Mouse (Mus musculus): Measurements from ENCODE around the gene Ceacam15. TPM values are rescaled to one million over a fixed set of nuclear protein-coding genes. Genes with fewer than 3 reads are reported as not detected.

The Ceacam15 gene
- polyA plus RNA-seq, 2 experiments = not detected

DNA sequence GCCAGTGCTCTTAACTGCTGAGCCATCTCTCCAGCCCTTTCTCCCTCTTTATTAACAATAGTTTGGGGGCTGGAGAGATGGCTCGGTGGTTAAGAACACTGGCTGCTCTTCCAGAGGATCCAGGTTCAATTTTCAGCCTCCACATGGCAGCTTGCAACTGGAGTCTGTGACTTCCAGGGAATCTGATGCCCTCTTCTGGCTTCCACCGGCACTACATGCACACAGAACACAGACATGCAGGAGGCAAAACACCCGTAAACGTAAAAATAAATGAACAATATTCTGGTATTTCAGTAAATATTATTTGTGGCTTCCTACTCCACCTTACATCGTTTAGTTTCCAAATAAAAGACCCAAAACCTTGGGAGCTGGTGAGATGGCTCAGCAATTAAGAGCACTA lies 35.1 kb upstream of the Ceacam15 start:
- no peaks in the 10 kb centered on the region for H3K9me3 ChIP-seq (ENCODE audit: control insufficient read depth, low read length)
- no peak overlapping the region for H3K9ac ChIP-seq (ENCODE audit: low read depth, low read length, severe bottlenecking)
- no peak overlapping the region for H3K27ac ChIP-seq (replicated peaks; ENCODE audit: low read depth, low read length)
- no peaks in the 10 kb centered on the region for H3K27me3 ChIP-seq (ENCODE audit: control insufficient read depth, insufficient read depth, low read length)
- no peak for ATAC-seq (ENCODE audit: low FRiP score, low read depth)
- peaks cover 11% of the 10 kb centered on the region; the same call in 1 of the 2 replicates for H3K4me1 ChIP-seq (ENCODE audit: control insufficient read depth, insufficient read depth, low read length)
- 79% methylated on average over 5 of the region's 5 CpGs for WGBS
- no peaks in the 10 kb centered on the region for H3K36me3 ChIP-seq (ENCODE audit: control insufficient read depth, insufficient read depth, low read length)
- no peak for DNase-seq (ENCODE audit: low spot score)
- no peak overlapping the region for H3K4me2 ChIP-seq (replicated peaks; ENCODE audit: low read depth, low read length, severe bottlenecking)
- no peak overlapping the region for H3K4me3 ChIP-seq (replicated peaks; ENCODE audit: low read length)
- TF ChIP-seq POLR2A (IDR thresholded peaks at IDR 0.05; ENCODE audit: borderline replicate concordance, extremely low read depth, insufficient read depth, insufficient read length) = no peak

DNA sequence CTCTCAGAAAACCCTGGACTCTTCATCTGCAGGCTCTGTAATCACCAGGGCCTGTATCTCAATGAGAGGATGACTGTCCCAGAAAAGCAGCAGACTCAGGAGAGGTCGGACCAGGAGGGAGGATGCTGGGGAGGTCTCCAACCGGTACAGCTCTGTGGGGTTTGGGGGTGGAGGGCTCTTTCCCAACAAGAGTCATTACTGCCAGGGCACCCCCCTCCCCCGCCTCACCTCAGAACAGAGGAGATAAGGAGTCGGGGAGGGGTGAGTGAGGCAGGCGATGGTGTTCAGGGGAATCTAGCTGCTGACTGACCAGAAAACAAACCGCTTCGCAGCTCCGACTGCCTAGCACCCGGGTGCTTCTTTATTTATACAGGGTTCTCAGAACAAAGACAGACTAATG lies 32.7 kb upstream of the Ceacam15 start:
- ATAC-seq (ENCODE audit: low FRiP score, low read depth) (no peak), DNase-seq (ENCODE audit: low spot score) (no peak)
- WGBS = 34% methylated on average over 9 of the region's 9 CpGs
- no peak for TF ChIP-seq POLR2A (IDR thresholded peaks at IDR 0.05; ENCODE audit: borderline replicate concordance, extremely low read depth, insufficient read depth, insufficient read length)
- H3K27me3 ChIP-seq (ENCODE audit: control insufficient read depth, insufficient read depth, low read length) = no peaks in the 10 kb centered on the region
- H3K4me1 ChIP-seq (ENCODE audit: control insufficient read depth, insufficient read depth, low read length) = peaks cover 11% of the 10 kb centered on the region; the same call in 1 of the 2 replicates
- no peak overlapping the region for H3K4me2 ChIP-seq (replicated peaks; ENCODE audit: low read depth, low read length, severe bottlenecking)
- H3K4me3 ChIP-seq (replicated peaks; ENCODE audit: low read length) = no peak overlapping the region
- no peak overlapping the region for H3K27ac ChIP-seq (replicated peaks; ENCODE audit: low read depth, low read length)
- H3K9me3 ChIP-seq (ENCODE audit: control insufficient read depth, low read length) = no peaks in the 10 kb centered on the region
- no peaks in the 10 kb centered on the region for H3K36me3 ChIP-seq (ENCODE audit: control insufficient read depth, insufficient read depth, low read length)
- no peak overlapping the region for H3K9ac ChIP-seq (ENCODE audit: low read depth, low read length, severe bottlenecking)

DNA sequence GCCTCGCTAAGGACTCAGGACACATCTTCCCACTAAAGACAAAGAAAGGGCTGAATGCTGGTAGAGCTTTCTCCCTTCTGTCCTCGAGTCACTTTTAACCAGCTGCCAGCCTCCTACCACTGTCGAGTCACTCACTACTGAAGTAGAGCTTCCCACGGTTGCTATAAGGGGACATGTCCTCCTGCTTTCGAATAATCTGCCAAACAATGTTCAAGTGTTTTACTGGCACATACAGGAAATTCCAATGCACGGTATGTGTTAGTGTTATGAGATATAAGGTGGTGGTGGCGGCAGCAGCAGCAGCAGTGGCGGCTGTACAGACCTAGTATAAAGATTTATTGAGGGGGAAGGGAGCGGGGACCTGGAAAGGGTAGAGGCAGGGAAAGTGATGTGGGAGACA lies 30.9 kb upstream of the Ceacam15 start:
- Histone ChIP-seq H3K4me2 (replicated peaks; ENCODE audit: low read depth, low read length, severe bottlenecking) (no peak overlapping the region), H3K4me1 (ENCODE audit: control insufficient read depth, insufficient read depth, low read length) (peaks cover 11% of the 10 kb centered on the region; the same call in 1 of the 2 replicates), H3K27me3 (ENCODE audit: control insufficient read depth, insufficient read depth, low read length) (no peaks in the 10 kb centered on the region), H3K9me3 (ENCODE audit: control insufficient read depth, low read length) (no peaks in the 10 kb centered on the region), H3K4me3 (replicated peaks; ENCODE audit: low read length) (no peak overlapping the region), H3K9ac (ENCODE audit: low read depth, low read length, severe bottlenecking) (no peak overlapping the region), H3K27ac (replicated peaks; ENCODE audit: low read depth, low read length) (0 out of 2 replicates have a peak overlapping the region, but pooled peaks have one; percentile 19), H3K36me3 (ENCODE audit: control insufficient read depth, insufficient read depth, low read length) (no peaks in the 10 kb centered on the region)
- DNase-seq (ENCODE audit: low spot score) (no peak), ATAC-seq (ENCODE audit: low FRiP score, low read depth) (no peak)
- TF ChIP-seq POLR2A (IDR thresholded peaks at IDR 0.05; ENCODE audit: borderline replicate concordance, extremely low read depth, insufficient read depth, insufficient read length) = no peak
- 16% methylated on average over 9 of the region's 9 CpGs for WGBS

DNA sequence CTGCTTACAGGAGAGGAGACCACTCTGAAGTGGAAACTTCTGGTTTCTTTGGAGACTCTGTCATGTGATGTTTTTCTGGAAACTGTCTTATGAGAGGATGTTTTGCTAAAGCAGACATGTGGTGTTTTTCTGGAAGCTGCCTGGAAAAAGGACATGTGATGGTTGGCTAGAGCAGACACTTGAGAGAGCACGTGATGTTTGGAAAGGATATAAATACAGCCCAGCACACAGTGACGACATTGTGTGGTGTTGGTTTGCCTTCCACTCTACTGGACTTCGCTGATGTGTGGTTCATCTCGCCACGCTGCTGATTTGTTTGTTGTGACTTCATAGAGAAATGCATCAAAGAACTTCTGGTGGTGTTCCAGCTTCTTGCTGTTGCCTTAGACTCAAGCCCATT lies 25.1 kb upstream of the Ceacam15 start:
- no peak for TF ChIP-seq POLR2A (IDR thresholded peaks at IDR 0.05; ENCODE audit: borderline replicate concordance, extremely low read depth, insufficient read depth, insufficient read length)
- Histone ChIP-seq H3K27me3 (ENCODE audit: control insufficient read depth, insufficient read depth, low read length) (no peaks in the 10 kb centered on the region), H3K9me3 (ENCODE audit: control insufficient read depth, low read length) (no peaks in the 10 kb centered on the region), H3K9ac (ENCODE audit: low read depth, low read length, severe bottlenecking) (no peak overlapping the region), H3K4me3 (replicated peaks; ENCODE audit: low read length) (no peak overlapping the region), H3K4me1 (ENCODE audit: control insufficient read depth, insufficient read depth, low read length) (no peaks in the 10 kb centered on the region), H3K27ac (replicated peaks; ENCODE audit: low read depth, low read length) (no peak overlapping the region), H3K4me2 (replicated peaks; ENCODE audit: low read depth, low read length, severe bottlenecking) (no peak overlapping the region), H3K36me3 (ENCODE audit: control insufficient read depth, insufficient read depth, low read length) (no peaks in the 10 kb centered on the region)
- DNase-seq (ENCODE audit: low spot score) (no peak), ATAC-seq (ENCODE audit: low FRiP score, low read depth) (no peak)
- WGBS = 79% methylated on average over 5 of the region's 5 CpGs

DNA sequence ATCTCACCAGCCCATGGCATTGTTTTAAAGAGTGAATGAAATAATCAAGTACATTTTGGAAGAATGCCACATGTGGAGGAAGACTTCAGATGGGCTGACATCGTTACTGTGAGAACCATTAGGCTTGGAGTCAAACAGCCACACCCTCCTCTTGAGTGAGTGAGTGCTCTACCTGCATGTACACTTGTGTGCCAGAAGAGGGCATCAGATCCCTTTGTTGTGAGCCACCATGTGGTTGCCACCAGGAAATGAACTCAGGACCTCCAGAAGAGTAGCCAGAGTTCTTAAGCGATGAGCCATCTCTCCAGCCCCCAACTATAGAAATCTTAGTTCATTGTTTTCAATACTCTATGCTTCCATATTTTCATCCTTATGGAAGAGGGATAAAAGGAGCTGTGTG lies 23.5 kb upstream of the Ceacam15 start:
- Histone ChIP-seq H3K27ac (replicated peaks; ENCODE audit: low read depth, low read length) (no peak overlapping the region), H3K27me3 (ENCODE audit: control insufficient read depth, insufficient read depth, low read length) (no peaks in the 10 kb centered on the region), H3K4me1 (ENCODE audit: control insufficient read depth, insufficient read depth, low read length) (no peaks in the 10 kb centered on the region), H3K9ac (ENCODE audit: low read depth, low read length, severe bottlenecking) (no peak overlapping the region), H3K4me2 (replicated peaks; ENCODE audit: low read depth, low read length, severe bottlenecking) (no peak overlapping the region), H3K9me3 (ENCODE audit: control insufficient read depth, low read length) (no peaks in the 10 kb centered on the region), H3K4me3 (replicated peaks; ENCODE audit: low read length) (no peak overlapping the region), H3K36me3 (ENCODE audit: control insufficient read depth, insufficient read depth, low read length) (no peaks in the 10 kb centered on the region)
- TF ChIP-seq POLR2A (IDR thresholded peaks at IDR 0.05; ENCODE audit: borderline replicate concordance, extremely low read depth, insufficient read depth, insufficient read length) = no peak
- no peak for ATAC-seq (ENCODE audit: low FRiP score, low read depth)
- DNase-seq (ENCODE audit: low spot score) = no peak
- WGBS = 50% methylated on average over 2 of the region's 2 CpGs

DNA sequence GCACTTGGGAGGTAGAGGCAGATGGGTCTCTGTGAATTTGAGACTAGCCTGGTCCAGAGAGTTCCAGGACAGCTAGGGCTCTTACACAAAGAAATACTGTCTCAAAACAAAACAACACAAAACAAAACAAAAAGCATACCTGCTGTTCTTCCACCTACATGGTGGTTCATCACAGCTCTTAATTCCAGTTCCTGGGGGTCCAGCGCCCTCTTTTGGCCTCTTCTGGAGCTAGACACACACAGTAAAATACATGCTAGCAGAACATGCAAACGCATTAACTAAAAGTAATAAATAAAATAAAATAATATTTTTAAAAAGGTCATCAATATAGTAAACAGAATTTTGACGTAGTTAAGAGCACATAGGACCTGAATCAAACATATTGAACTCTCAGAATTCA lies 19.5 kb upstream of the Ceacam15 start:
- no peak for TF ChIP-seq POLR2A (IDR thresholded peaks at IDR 0.05; ENCODE audit: borderline replicate concordance, extremely low read depth, insufficient read depth, insufficient read length)
- no peak for DNase-seq (ENCODE audit: low spot score)
- no peak for ATAC-seq (ENCODE audit: low FRiP score, low read depth)
- H3K27ac ChIP-seq (replicated peaks; ENCODE audit: low read depth, low read length) = no peak overlapping the region
- H3K4me1 ChIP-seq (ENCODE audit: control insufficient read depth, insufficient read depth, low read length) = no peaks in the 10 kb centered on the region
- no peak overlapping the region for H3K4me3 ChIP-seq (replicated peaks; ENCODE audit: low read length)
- H3K27me3 ChIP-seq (ENCODE audit: control insufficient read depth, insufficient read depth, low read length) = no peaks in the 10 kb centered on the region
- H3K36me3 ChIP-seq (ENCODE audit: control insufficient read depth, insufficient read depth, low read length) = no peaks in the 10 kb centered on the region
- no peak overlapping the region for H3K4me2 ChIP-seq (replicated peaks; ENCODE audit: low read depth, low read length, severe bottlenecking)
- 34% methylated on average over 3 of the region's 3 CpGs for WGBS
- no peaks in the 10 kb centered on the region; the same call in 1 of the 2 replicates for H3K9me3 ChIP-seq (ENCODE audit: control insufficient read depth, low read length)
- H3K9ac ChIP-seq (ENCODE audit: low read depth, low read length, severe bottlenecking) = no peak overlapping the region

Data from limb, embryonic 14.5 days (tissue).